Mouse (Mus musculus): ENCODE results near the gene Sh3gl1.

DNA sequence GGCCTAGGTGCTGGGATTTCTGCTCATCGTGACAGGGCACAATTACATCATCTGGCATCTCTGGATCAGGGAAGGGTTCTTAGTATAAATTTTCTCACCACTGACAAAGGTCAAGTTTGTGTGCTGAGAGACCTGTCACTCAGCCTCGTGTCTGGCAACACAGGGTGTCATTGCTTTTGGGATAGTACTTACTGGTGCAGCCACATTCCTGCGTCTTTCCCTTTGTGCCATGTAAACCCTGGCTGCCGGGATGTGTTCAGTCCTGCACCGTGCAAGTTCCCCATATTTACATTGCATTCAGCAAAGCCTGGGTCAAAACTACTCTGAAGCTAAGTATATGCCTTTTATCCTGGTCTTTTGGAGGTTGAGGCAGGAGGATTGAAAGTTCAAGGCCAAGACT is 14.9 kb upstream of the Sh3gl1 start:
- TF ChIP-seq EP300 (optimal IDR thresholded peaks at IDR 0.05) = peak; percentile 35
- TF ChIP-seq CTCF (IDR thresholded peaks at IDR 0.05; ENCODE audit: low read depth) = no peak

Data from stomach, postnatal 0 days (tissue).